Mouse (Mus musculus): ENCODE measurements around the gene Dnmt3a.

DNA sequence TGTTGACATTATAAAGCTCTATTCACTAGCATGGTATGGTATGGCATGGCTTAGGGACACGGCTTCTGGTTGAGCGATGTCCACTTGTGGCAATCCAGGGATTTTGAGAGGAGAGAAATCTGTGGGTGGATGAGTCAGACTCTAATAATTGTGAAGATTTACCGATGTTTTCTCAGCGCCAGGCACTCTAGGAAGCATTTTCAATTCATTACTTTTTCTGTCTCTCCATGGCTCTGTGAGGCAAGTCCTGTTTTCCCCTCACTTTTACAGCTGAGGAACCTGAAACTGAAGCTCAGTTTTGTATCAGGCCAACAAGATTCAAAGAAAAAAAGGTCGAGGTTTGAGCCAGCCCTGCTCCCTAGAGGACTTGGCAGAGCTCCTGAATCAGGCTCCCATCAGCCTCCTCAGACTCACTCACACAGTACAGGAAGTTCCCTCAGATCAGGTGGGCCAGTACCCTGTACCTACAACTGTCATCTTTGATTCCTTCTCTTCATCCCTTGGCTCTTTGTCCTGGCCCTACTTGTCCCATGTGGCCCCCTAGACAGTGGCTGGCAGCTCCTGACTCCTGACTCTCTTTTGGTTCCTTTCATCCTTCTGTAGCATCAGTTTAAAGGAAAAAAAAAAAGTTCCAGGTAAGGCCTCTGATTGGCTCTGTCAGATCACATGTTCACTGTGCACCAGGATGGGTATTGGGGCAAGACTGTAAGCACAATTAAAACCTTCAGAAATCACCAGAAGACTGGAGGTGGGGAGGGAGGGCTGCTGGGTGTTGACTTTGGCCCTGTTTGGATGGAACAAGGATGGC, 19.3 kb downstream of the Dnmt3a start:
- TF ChIP-seq CTCF (IDR thresholded peaks at IDR 0.05) (no peak), EP300 (IDR thresholded peaks at IDR 0.05) (no peak)

Data from lung, postnatal 0 days (tissue).